Mouse (Mus musculus) stomach, embryonic 16.5 days (tissue): ENCODE data around the gene Vps11. TPM values are rescaled to one million over a fixed set of nuclear protein-coding genes. Genes with fewer than 3 reads are reported as not detected.

Experiments used
- ATAC-seq: fragments of 200-750 bp; cut with Nextera tagmentation; 2 replicates; pipeline ENCODE4 v1.8.0; 2017; ENCODE audit warnings: moderate number of reproducible peaks, moderate TSS enrichment; ENCODE audit not compliant: insufficient read depth, low FRiP score
- H3K27ac ChIP-seq: fragments of 300-500 bp; sonication (generic); 2 replicates; pipeline ENCODE4 v1.5.1; 2014; ENCODE audit warnings: low read length
- H3K27me3 ChIP-seq: fragments of 300-500 bp; sonication (generic); 2 replicates; pipeline ENCODE4 v1.6.1; 2014; ENCODE audit warnings: low read length, control low read depth, mixed read lengths; ENCODE audit not compliant: control insufficient read depth, insufficient read depth
- H3K36me3 ChIP-seq: fragments of 300-500 bp; sonication (generic); 2 replicates; pipeline ENCODE4 v1.6.1; 2014; ENCODE audit warnings: low read length; ENCODE audit not compliant: control insufficient read depth, insufficient read depth
- H3K4me1 ChIP-seq: fragments of 300-500 bp; sonication (generic); 2 replicates; pipeline ENCODE4 v1.6.1; 2014; ENCODE audit warnings: low read length, control low read depth, mixed read lengths; ENCODE audit not compliant: control insufficient read depth, insufficient read depth
- H3K4me2 ChIP-seq: fragments of 300-500 bp; sonication (generic); 2 replicates; pipeline ENCODE4 v1.6.1; 2014; ENCODE audit warnings: low read depth, low read length, mixed read lengths
- H3K4me3 ChIP-seq: fragments of 300-500 bp; sonication (generic); replicated peaks from 2 replicates; pipeline ENCODE4 v1.5.1; 2014; ENCODE audit warnings: mild to moderate bottlenecking, low read length
- H3K9ac ChIP-seq: fragments of 300-500 bp; sonication (generic); 2 replicates; pipeline ENCODE4 v1.6.1; 2014; ENCODE audit warnings: low read length
- H3K9me3 ChIP-seq: fragments of 300-500 bp; sonication (generic); replicated peaks from 2 replicates; pipeline ENCODE4 v1.6.1; 2016; ENCODE audit warnings: low read length, control low read depth; ENCODE audit not compliant: control insufficient read depth
- WGBS: fragments of 180-500 bp; shearing (Covaris S2); extraction: QIAGEN DNeasy Blood & Tissue Kit; methylation state at CpG from one replicate; pipeline ENCODE4 v1.1.7; 2014; 5-methylcytosine and 5-hydroxymethylcytosine counted together
- polyA plus RNA-seq: library from polyadenylated mRNA; unstranded; fragments of >200 nt; fragmentation: Nextera tagmentation; extraction: Ambion mirVana; gene quantifications from 2 replicates; pipeline ENCODE4 v1.2.1, GENCODE M21; 2015

The Vps11 gene
- polyA plus RNA-seq, 1 experiment from 2014 or later = 30.0 TPM

DNA sequence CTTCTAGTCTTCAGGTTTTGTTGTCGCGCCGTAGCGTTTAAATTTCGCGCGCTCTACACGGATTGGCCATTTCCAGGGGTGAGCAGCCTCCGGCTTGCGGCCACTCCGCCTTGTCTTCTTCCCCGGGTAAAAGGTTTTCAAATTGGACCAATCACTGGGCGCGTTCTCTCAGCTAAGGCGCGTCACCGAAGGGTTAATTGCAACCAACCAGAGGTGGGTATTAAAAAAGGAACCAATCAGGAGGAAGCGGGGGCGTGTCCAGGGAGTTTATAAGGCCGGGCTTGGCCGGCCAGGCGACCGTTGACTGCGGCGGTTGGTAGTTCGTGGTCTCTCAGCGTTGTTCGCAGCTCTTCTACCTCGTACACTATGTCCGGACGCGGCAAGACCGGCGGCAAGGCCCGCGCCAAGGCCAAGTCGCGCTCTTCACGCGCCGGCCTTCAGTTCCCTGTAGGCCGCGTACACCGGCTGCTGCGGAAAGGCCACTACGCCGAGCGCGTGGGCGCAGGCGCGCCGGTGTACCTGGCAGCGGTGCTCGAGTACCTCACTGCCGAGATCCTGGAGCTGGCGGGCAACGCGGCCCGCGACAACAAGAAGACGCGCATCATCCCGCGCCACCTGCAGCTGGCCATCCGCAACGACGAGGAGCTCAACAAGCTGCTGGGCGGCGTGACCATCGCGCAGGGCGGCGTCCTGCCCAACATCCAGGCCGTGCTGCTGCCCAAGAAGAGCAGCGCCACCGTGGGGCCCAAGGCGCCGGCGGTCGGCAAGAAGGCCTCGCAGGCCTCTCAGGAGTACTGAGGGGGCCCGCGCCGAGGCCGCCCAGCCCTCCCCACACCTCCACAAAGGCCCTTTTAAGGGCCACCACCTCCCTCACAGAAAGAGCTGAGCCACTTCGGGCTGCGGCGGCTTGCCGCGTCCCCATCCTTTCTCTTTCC, 26.8 kb downstream of the Vps11 start, which contains the start of gene H2afx:
Gene H2afx, plus strand, starts transcription at position 299 of the 935 bp plus-strand sequence.
- peak; percentile 95 for ATAC-seq
- peak within 1 kb of the TSS; percentile 99 for H3K9ac ChIP-seq
- H3K36me3 ChIP-seq = peaks cover 40% of the 10 kb centered on the region
- H3K4me3 ChIP-seq = peak within 1 kb of the TSS; percentile 97
- no peaks in the 10 kb centered on the region for H3K9me3 ChIP-seq
- H3K27ac ChIP-seq = peak within 1 kb of the TSS; percentile 96
- under 1% methylated on average over 91 of the region's 91 CpGs for WGBS
- H3K4me2 ChIP-seq = peak within 1 kb of the TSS; percentile 84
- H3K4me1 ChIP-seq = peaks cover 16% of the 10 kb centered on the region
- H3K27me3 ChIP-seq = no peaks in the 10 kb centered on the region

DNA sequence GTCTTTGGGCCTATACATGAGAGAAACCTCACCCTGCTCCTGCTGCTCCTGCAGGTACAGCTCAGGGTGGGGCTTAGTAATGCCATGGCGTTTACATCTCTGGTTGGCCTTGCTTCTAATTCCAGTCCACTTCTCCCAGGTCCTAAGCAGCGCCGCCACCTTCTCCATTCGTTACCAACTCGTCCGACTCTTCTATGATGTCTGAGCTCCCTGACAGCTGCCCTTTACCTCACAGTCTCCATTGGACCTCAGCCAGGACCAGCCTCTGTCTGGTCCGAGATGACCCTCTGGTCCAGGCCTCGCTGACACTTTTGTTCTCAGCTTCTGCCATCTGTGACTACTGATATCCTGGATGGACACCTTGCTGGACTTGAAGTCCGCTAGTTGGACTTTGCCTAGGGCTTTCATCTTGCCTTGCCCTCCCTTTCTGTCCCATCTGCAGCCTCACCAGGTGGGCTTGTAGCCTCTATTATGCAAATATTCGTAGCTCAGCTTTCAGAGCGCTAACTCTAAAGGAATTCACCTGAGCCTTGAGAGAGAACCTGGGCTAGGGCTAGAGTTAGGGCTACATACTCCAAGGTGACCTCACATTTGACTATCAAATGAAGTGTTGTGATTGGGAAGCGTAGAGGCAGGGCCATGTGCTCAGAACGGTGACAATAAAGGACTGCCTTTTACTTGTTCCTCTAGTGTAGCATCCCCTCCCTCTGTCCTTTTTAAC, 28.4 kb downstream of the Vps11 start:
- WGBS = 96% methylated on average over 13 of the region's 13 CpGs
- no peak overlapping the region for H3K4me2 ChIP-seq
- H3K27me3 ChIP-seq = no peaks in the 10 kb centered on the region
- H3K4me1 ChIP-seq = peaks cover 16% of the 10 kb centered on the region
- H3K9me3 ChIP-seq = no peaks in the 10 kb centered on the region
- no peak for ATAC-seq
- H3K27ac ChIP-seq = no peak overlapping the region
- H3K4me3 ChIP-seq = no peak overlapping the region
- H3K36me3 ChIP-seq = peaks cover 46% of the 10 kb centered on the region
- H3K9ac ChIP-seq = no peak overlapping the region; the same call in 1 of the 2 replicates

DNA sequence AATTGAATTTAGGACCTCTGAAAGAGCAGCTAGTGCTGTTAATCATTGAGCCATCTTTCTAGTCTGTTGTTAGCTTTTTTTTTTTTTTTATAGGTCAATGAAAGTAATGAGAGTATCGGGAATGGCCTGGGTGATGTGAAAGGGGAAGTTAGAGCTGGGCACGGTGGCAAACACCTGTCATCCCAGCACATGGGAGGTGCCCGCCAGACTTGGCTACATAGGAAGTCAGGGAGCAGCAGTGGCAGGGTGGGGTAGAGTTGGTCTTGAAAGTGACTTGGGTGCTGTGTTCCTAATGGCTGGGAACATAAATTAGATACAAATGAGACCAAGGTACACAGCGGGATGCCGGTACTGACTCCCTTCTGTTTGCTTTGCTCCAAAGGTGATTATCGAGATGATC, 30.7 kb downstream of the Vps11 start:
- no peaks in the 10 kb centered on the region for H3K27me3 ChIP-seq
- no peak overlapping the region for H3K4me3 ChIP-seq
- ATAC-seq = no peak
- H3K9ac ChIP-seq = no peak overlapping the region
- 86% methylated on average over 6 of the region's 6 CpGs for WGBS
- H3K4me2 ChIP-seq = no peak overlapping the region
- peaks cover 9% of the 10 kb centered on the region for H3K4me1 ChIP-seq
- H3K9me3 ChIP-seq = no peaks in the 10 kb centered on the region
- H3K36me3 ChIP-seq = peaks cover 39% of the 10 kb centered on the region
- H3K27ac ChIP-seq = no peak overlapping the region

DNA sequence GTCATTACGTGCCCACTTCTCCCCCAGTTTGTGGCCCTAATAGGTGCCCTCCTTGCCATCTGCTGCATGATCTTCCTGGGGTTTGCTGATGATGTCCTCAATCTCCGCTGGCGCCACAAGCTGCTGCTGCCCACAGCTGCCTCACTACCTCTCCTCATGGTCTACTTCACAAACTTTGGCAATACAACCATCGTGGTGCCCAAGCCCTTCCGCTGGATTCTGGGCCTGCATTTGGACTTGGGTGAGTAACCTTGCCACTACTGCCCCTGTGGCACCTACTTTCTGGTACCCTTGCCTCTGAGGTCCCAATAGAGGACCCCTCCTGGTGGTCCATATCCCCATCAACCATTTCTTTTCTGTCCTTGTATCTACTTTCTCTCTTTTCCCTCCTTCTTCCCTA, 33.5 kb downstream of the Vps11 start:
- 93% methylated on average over 5 of the region's 5 CpGs for WGBS
- Histone ChIP-seq H3K36me3 (peaks cover 29% of the 10 kb centered on the region), H3K9ac (peak overlapping the region; percentile 93), H3K4me1 (peaks cover 10% of the 10 kb centered on the region), H3K27ac (no peak overlapping the region), H3K4me3 (peak overlapping the region; percentile 93), H3K9me3 (no peaks in the 10 kb centered on the region), H3K4me2 (peak overlapping the region; percentile 79), H3K27me3 (no peaks in the 10 kb centered on the region)
- no peak for ATAC-seq

DNA sequence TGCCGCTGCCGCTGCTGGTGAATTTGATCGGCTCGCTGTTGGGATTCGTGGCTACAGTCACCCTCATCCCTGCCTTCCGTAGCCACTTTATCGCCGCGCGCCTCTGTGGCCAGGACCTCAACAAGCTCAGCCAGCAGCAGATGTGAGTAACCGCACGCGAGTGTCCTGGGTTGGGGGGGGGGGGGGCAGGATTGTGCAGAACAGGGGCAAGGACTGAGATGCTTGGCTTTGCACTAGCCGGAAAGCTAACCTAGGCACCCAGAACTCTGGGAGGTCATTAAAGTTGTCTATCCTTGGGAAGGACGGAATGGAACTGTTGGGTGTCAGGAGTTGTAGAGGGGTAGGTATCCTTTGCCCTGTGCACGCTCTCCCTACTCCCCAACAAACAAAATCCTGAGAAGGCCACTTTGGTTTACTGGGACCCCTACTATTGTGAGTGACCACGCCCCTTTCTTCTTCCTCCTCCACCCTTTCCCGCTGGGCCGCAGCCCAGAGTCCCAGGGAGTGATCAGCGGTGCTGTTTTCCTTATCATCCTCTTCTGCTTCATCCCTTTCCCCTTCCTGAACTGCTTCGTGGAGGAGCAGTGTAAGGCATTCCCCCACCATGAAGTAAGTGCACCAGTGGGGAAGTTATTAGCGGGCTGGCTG, 34.3 kb downstream of the Vps11 start:
- peak overlapping the region; percentile 93 for H3K9ac ChIP-seq
- H3K27ac ChIP-seq = peak overlapping the region; percentile 97
- H3K9me3 ChIP-seq = no peaks in the 10 kb centered on the region
- peaks cover 10% of the 10 kb centered on the region for H3K4me1 ChIP-seq
- ATAC-seq = peak; percentile 38; the same call in 1 of the 2 replicates
- H3K27me3 ChIP-seq = no peaks in the 10 kb centered on the region
- peak overlapping the region; percentile 79 for H3K4me2 ChIP-seq
- H3K36me3 ChIP-seq = peaks cover 22% of the 10 kb centered on the region
- peak overlapping the region; percentile 93 for H3K4me3 ChIP-seq
- under 1% methylated on average over 22 of the region's 22 CpGs for WGBS

DNA sequence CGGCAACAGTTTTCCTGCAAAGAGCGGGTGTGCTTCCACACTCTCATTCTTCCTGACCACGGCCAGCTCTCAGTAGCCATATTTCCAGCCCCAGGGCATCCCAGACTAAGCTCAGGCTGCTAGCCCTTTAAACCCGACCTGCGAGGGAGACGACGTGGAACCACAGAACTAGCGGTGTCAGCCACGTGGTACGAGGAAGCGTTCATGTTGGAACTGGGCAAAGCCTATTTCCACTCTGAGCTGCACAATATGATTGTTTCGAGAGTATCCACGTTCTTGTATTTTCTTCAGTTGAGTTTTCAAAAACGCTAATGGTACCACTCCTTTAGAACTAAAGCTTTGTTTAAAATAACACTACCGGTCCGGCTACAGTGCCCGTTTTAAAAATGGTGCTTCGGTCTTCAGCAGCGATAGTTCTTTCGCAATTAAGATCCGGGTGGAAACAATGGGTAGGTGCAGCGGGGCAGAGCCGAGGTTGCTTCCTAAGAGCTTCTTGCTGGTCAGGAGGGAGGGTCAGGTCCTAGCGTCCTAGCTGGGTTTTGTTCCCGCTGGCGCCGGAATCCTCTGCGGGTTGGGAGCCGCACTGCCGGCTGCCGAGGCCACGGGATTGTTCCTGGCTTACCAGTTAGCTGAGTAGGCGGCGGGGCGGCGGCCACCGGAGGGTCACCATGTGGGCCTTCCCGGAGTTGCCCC, 35.0 kb downstream of the Vps11 start:
- H3K27me3 ChIP-seq = no peaks in the 10 kb centered on the region
- H3K9me3 ChIP-seq = no peaks in the 10 kb centered on the region
- peaks cover 17% of the 10 kb centered on the region for H3K36me3 ChIP-seq
- peak overlapping the region; percentile 97 for H3K27ac ChIP-seq
- peak overlapping the region; percentile 93 for H3K4me3 ChIP-seq
- ATAC-seq = peak; percentile 92
- under 1% methylated on average over 38 of the region's 38 CpGs for WGBS
- peaks cover 10% of the 10 kb centered on the region for H3K4me1 ChIP-seq
- H3K4me2 ChIP-seq = peak overlapping the region; percentile 79
- H3K9ac ChIP-seq = peak overlapping the region; percentile 93

DNA sequence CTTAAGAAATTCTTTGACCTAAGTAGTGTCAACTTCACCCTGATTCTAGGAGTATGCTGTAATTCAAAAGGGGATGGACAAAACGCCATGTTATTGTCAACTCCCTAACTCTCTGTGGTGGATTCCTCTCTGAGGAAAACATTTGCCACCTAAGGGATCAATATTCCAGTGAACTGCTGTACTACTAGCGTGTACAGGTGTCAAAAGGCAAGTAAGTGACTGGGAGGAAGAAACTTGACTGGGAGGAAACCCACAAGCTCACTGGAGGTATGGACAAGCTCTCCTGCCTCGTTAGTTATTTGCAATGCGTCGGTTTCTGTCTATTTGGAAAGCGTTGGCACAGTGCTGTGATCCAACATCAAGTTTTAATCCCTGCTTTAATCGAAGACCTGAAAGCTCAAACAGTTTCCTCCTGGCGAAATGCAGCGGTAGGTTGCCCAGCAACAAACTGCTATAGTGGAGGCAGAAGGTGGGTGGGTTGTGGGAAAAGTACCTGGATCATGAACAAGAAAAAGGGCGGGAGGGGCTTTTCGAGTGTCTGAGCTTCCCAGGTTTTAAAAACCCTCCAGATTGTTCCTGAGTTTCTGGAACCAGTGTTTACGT, 35.6 kb downstream of the Vps11 start, which contains the start of gene Dpagt1:
Gene Dpagt1, plus strand, starts transcription at position 252 of the 603 bp plus-strand sequence.
- H3K27ac ChIP-seq = peak within 1 kb of the TSS; percentile 97
- H3K4me3 ChIP-seq = peak within 1 kb of the TSS; percentile 93
- WGBS = 1% methylated on average over 12 of the region's 12 CpGs
- peaks cover 10% of the 10 kb centered on the region for H3K4me1 ChIP-seq
- H3K36me3 ChIP-seq = peaks cover 13% of the 10 kb centered on the region
- H3K27me3 ChIP-seq = no peaks in the 10 kb centered on the region
- H3K9me3 ChIP-seq = no peaks in the 10 kb centered on the region
- ATAC-seq = peak; percentile 42; the same call in 1 of the 2 replicates
- H3K9ac ChIP-seq = peak within 1 kb of the TSS; percentile 93
- peak within 1 kb of the TSS; percentile 79 for H3K4me2 ChIP-seq
